Mouse (Mus musculus): ENCODE results near the gene Wdfy3. TPM values are rescaled to one million over a fixed set of nuclear protein-coding genes. Genes with fewer than 3 reads are reported as not detected.

The Wdfy3 gene
- polyA plus RNA-seq, 1 experiment from 2014 or later: 15.1 TPM

GRCm38 (mm10) chr5:101836221-101836620 lies 233.5 kb downstream of the Wdfy3 start:
- TF ChIP-seq CTCF (IDR thresholded peaks at IDR 0.05; ENCODE audit: low read depth): no peak
- WGBS: 85% methylated on average over 11 of the region's 11 CpGs

GRCm38 (mm10) chr5:101833875-101834274 lies 235.8 kb downstream of the Wdfy3 start:
- no peak overlapping the region for H3K4me3 ChIP-seq (replicated peaks; ENCODE audit: low read depth, low read length)
- 76% methylated on average over 8 of the region's 8 CpGs for WGBS
- no peak overlapping the region for H3K9ac ChIP-seq (ENCODE audit: low read depth, low read length)
- H3K36me3 ChIP-seq (ENCODE audit: insufficient read depth, low read length): peaks cover 31% of the 10 kb centered on the region
- ATAC-seq (replicated peaks; ENCODE audit: low FRiP score, low read depth): no peak
- no peaks in the 10 kb centered on the region for H3K4me1 ChIP-seq (replicated peaks; ENCODE audit: insufficient read depth, low read length)
- no peaks in the 10 kb centered on the region for H3K27me3 ChIP-seq (ENCODE audit: insufficient read depth, low read length)
- H3K27ac ChIP-seq: no peak overlapping the region
- TF ChIP-seq CTCF (IDR thresholded peaks at IDR 0.05; ENCODE audit: low read depth): peak; percentile 43; the same call in 1 of the 2 replicates
- H3K9me3 ChIP-seq (replicated peaks; ENCODE audit: low read length): no peaks in the 10 kb centered on the region
- no peak overlapping the region for H3K4me2 ChIP-seq (ENCODE audit: low read length)
- no peak for DNase-seq (ENCODE audit: low spot score)

More at GRCm38 (mm10) chr5:101836221-101836620, 233.5 kb downstream of the Wdfy3 start:
- no peak for ATAC-seq (replicated peaks; ENCODE audit: low FRiP score, low read depth)
- Histone ChIP-seq H3K9ac (ENCODE audit: low read depth, low read length) (no peak overlapping the region), H3K27me3 (ENCODE audit: insufficient read depth, low read length) (no peaks in the 10 kb centered on the region), H3K27ac (no peak overlapping the region), H3K36me3 (ENCODE audit: insufficient read depth, low read length) (peaks cover 45% of the 10 kb centered on the region), H3K4me3 (replicated peaks; ENCODE audit: low read depth, low read length) (no peak overlapping the region), H3K4me2 (ENCODE audit: low read length) (no peak overlapping the region), H3K4me1 (replicated peaks; ENCODE audit: insufficient read depth, low read length) (no peaks in the 10 kb centered on the region), H3K9me3 (replicated peaks; ENCODE audit: low read length) (no peaks in the 10 kb centered on the region)
- DNase-seq (ENCODE audit: low spot score): no peak

GRCm38 (mm10) chr5:101832991-101833390 lies 236.7 kb downstream of the Wdfy3 start:
- Histone ChIP-seq H3K4me3 (replicated peaks; ENCODE audit: low read depth, low read length) (no peak overlapping the region), H3K9ac (ENCODE audit: low read depth, low read length) (no peak overlapping the region), H3K9me3 (replicated peaks; ENCODE audit: low read length) (no peaks in the 10 kb centered on the region), H3K27ac (no peak overlapping the region), H3K4me2 (ENCODE audit: low read length) (no peak overlapping the region), H3K27me3 (ENCODE audit: insufficient read depth, low read length) (no peaks in the 10 kb centered on the region), H3K36me3 (ENCODE audit: insufficient read depth, low read length) (peaks cover 31% of the 10 kb centered on the region), H3K4me1 (replicated peaks; ENCODE audit: insufficient read depth, low read length) (no peaks in the 10 kb centered on the region)
- DNase-seq (ENCODE audit: low spot score): no peak
- ATAC-seq (replicated peaks; ENCODE audit: low FRiP score, low read depth): no peak
- TF ChIP-seq CTCF (IDR thresholded peaks at IDR 0.05; ENCODE audit: low read depth): no peak
- WGBS: 93% methylated on average over 5 of the region's 5 CpGs

GRCm38 (mm10) chr5:101832042-101832441 lies 237.7 kb downstream of the Wdfy3 start:
- Histone ChIP-seq H3K9ac (ENCODE audit: low read depth, low read length) (no peak overlapping the region), H3K36me3 (ENCODE audit: insufficient read depth, low read length) (peaks cover 29% of the 10 kb centered on the region), H3K9me3 (replicated peaks; ENCODE audit: low read length) (no peaks in the 10 kb centered on the region), H3K27me3 (ENCODE audit: insufficient read depth, low read length) (no peaks in the 10 kb centered on the region), H3K27ac (no peak overlapping the region), H3K4me2 (ENCODE audit: low read length) (no peak overlapping the region), H3K4me3 (replicated peaks; ENCODE audit: low read depth, low read length) (no peak overlapping the region), H3K4me1 (replicated peaks; ENCODE audit: insufficient read depth, low read length) (no peaks in the 10 kb centered on the region)
- no peak for TF ChIP-seq CTCF (IDR thresholded peaks at IDR 0.05; ENCODE audit: low read depth)
- ATAC-seq (replicated peaks; ENCODE audit: low FRiP score, low read depth) (no peak), DNase-seq (ENCODE audit: low spot score) (no peak)
- 88% methylated on average over 6 of the region's 6 CpGs for WGBS

GRCm38 (mm10) chr5:101830180-101830579 lies 239.5 kb downstream of the Wdfy3 start:
- TF ChIP-seq CTCF (IDR thresholded peaks at IDR 0.05; ENCODE audit: low read depth): no peak
- Histone ChIP-seq H3K27ac (no peak overlapping the region), H3K4me3 (replicated peaks; ENCODE audit: low read depth, low read length) (no peak overlapping the region), H3K9me3 (replicated peaks; ENCODE audit: low read length) (no peaks in the 10 kb centered on the region), H3K9ac (ENCODE audit: low read depth, low read length) (no peak overlapping the region), H3K27me3 (ENCODE audit: insufficient read depth, low read length) (no peaks in the 10 kb centered on the region), H3K4me1 (replicated peaks; ENCODE audit: insufficient read depth, low read length) (no peaks in the 10 kb centered on the region; the same call in 1 of the 2 replicates), H3K4me2 (ENCODE audit: low read length) (no peak overlapping the region), H3K36me3 (ENCODE audit: insufficient read depth, low read length) (peaks cover 13% of the 10 kb centered on the region)
- DNase-seq (ENCODE audit: low spot score) (no peak), ATAC-seq (replicated peaks; ENCODE audit: low FRiP score, low read depth) (no peak)
- WGBS: 66% methylated on average over 8 of the region's 8 CpGs

GRCm38 (mm10) chr5:101828932-101829331 lies 240.8 kb downstream of the Wdfy3 start:
- Histone ChIP-seq H3K9me3 (replicated peaks; ENCODE audit: low read length) (no peaks in the 10 kb centered on the region), H3K27ac (no peak overlapping the region), H3K4me1 (replicated peaks; ENCODE audit: insufficient read depth, low read length) (no peaks in the 10 kb centered on the region; the same call in 1 of the 2 replicates), H3K36me3 (ENCODE audit: insufficient read depth, low read length) (peaks cover 5% of the 10 kb centered on the region; the same call in 1 of the 2 replicates), H3K4me3 (replicated peaks; ENCODE audit: low read depth, low read length) (no peak overlapping the region), H3K9ac (ENCODE audit: low read depth, low read length) (no peak overlapping the region), H3K4me2 (ENCODE audit: low read length) (no peak overlapping the region), H3K27me3 (ENCODE audit: insufficient read depth, low read length) (no peaks in the 10 kb centered on the region)
- DNase-seq (ENCODE audit: low spot score) (no peak), ATAC-seq (replicated peaks; ENCODE audit: low FRiP score, low read depth) (no peak)
- no peak for TF ChIP-seq CTCF (IDR thresholded peaks at IDR 0.05; ENCODE audit: low read depth)
- 89% methylated on average over 3 of the region's 3 CpGs for WGBS

GRCm38 (mm10) chr5:101827477-101827876 lies 242.2 kb downstream of the Wdfy3 start:
- Histone ChIP-seq H3K27me3 (ENCODE audit: insufficient read depth, low read length) (no peaks in the 10 kb centered on the region), H3K9me3 (replicated peaks; ENCODE audit: low read length) (no peaks in the 10 kb centered on the region), H3K9ac (ENCODE audit: low read depth, low read length) (no peak overlapping the region), H3K4me1 (replicated peaks; ENCODE audit: insufficient read depth, low read length) (peaks cover under 1% of the 10 kb centered on the region; the same call in 1 of the 2 replicates), H3K4me2 (ENCODE audit: low read length) (no peak overlapping the region), H3K4me3 (replicated peaks; ENCODE audit: low read depth, low read length) (no peak overlapping the region), H3K27ac (no peak overlapping the region), H3K36me3 (ENCODE audit: insufficient read depth, low read length) (no peaks in the 10 kb centered on the region)
- WGBS: 36% methylated on average over 12 of the region's 12 CpGs
- no peak for DNase-seq (ENCODE audit: low spot score)
- no peak for TF ChIP-seq CTCF (IDR thresholded peaks at IDR 0.05; ENCODE audit: low read depth)
- no peak for ATAC-seq (replicated peaks; ENCODE audit: low FRiP score, low read depth)

All from kidney, postnatal 0 days (tissue).